Mouse (Mus musculus) liver, embryonic 11.5 days (tissue): ENCODE results near the gene Nbas. TPM values are rescaled to one million over a fixed set of nuclear protein-coding genes. Genes with fewer than 3 reads are reported as not detected.
A peak's percentile ranks its signal among the peaks of the same experiment; 100 is the strongest.

Source experiments
- ATAC-seq: fragments of 200-750 bp; cut with Nextera tagmentation; replicated peaks from 2 replicates; pipeline ENCODE4 v1.8.0; 2017; ENCODE audit warnings: moderate number of reproducible peaks, mild to moderate bottlenecking, moderate TSS enrichment, moderate library complexity; ENCODE audit not compliant: low FRiP score
- DNase-seq: peaks from one replicate; pipeline ENCODE4 v3.0.0-alpha.2; 2017; ENCODE audit warnings: low spot score
- H3K27ac ChIP-seq: fragments of 300-500 bp; sonication (generic); 2 replicates; pipeline ENCODE4 v1.5.1; 2014; ENCODE audit warnings: mild to moderate bottlenecking, low read depth, low read length, control low read depth
- H3K27me3 ChIP-seq: fragments of 300-500 bp; sonication (generic); replicated peaks from 2 replicates; pipeline ENCODE4 v1.6.1; 2014; ENCODE audit warnings: low read length, mixed read lengths; ENCODE audit not compliant: control insufficient read depth, insufficient read depth
- H3K36me3 ChIP-seq: fragments of 300-500 bp; sonication (generic); 2 replicates; pipeline ENCODE4 v1.6.1; 2014; ENCODE audit warnings: mild to moderate bottlenecking, low read length, moderate library complexity, mixed read lengths; ENCODE audit not compliant: control insufficient read depth, insufficient read depth
- H3K4me1 ChIP-seq: fragments of 300-500 bp; sonication (generic); replicated peaks from 2 replicates; pipeline ENCODE4 v1.6.1; 2014; ENCODE audit warnings: low read length, mixed read lengths; ENCODE audit not compliant: control insufficient read depth, insufficient read depth
- H3K4me2 ChIP-seq: fragments of 300-500 bp; sonication (generic); 2 replicates; pipeline ENCODE4 v1.6.1; 2014; ENCODE audit warnings: mild to moderate bottlenecking, control low read depth, moderate library complexity
- H3K4me3 ChIP-seq: fragments of 300-500 bp; sonication (generic); 2 replicates; pipeline ENCODE4 v1.5.1; 2014; ENCODE audit warnings: low read depth, low read length, control low read depth
- H3K9ac ChIP-seq: fragments of 300-500 bp; sonication (generic); 2 replicates; pipeline ENCODE4 v1.6.1; 2014; ENCODE audit warnings: low read depth, low read length, control low read depth
- H3K9me3 ChIP-seq: fragments of 300-500 bp; sonication (generic); 2 replicates; pipeline ENCODE4 v1.6.1; 2016; ENCODE audit warnings: low read length, inconsistent platforms, mixed read lengths; ENCODE audit not compliant: control insufficient read depth
- WGBS: fragments of 180-500 bp; shearing (Covaris S2); extraction: QIAGEN DNeasy Blood & Tissue Kit; methylation state at CpG from one replicate; pipeline ENCODE4 v1.1.7; 2014; 5-methylcytosine and 5-hydroxymethylcytosine counted together
- polyA plus RNA-seq: library from polyadenylated mRNA; unstranded; fragments of >200 nt; fragmentation: Nextera tagmentation; extraction: Ambion mirVana; gene quantifications from 2 replicates; pipeline ENCODE4 v1.2.1, GENCODE M21; 2014

Nbas gene
- polyA plus RNA-seq, 1 experiment from 2014 or later, result 13.3 TPM

DNA sequence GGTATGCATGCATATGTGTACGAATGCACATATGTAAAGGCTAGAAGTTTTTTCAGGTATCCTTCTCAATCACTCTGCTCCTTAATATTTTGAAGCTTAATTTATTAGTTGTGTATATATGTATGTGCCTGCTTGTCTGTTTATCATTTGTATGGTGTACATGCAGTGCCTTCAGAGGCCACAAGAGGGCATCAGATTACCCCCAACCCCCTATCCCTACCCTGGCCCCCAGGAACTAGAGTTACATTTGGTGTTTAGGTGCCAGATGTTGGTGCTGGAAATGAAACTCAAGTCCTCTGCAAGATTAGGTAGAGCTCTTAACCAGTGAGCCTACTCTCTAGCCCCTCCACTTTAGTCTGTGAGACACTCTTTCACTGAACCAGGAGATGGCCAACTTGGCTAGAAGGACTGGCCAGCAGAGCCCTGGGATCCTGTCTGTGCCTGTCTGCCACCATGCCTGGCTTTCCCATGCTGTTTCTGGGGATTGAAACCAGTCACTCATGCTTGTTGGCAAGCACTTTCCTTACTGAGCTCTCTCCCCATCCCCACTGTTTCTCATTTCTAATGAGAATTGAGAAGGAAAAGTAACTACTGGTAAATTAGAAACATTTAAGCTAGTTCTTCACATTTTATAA lies 263.9 kb downstream of the Nbas start:
- Histone ChIP-seq H3K36me3 (no peaks in the 10 kb centered on the region), H3K4me3 (no peak overlapping the region), H3K27me3 (no peaks in the 10 kb centered on the region), H3K9me3 (no peaks in the 10 kb centered on the region), H3K4me1 (no peaks in the 10 kb centered on the region), H3K9ac (no peak overlapping the region), H3K4me2 (no peak overlapping the region), H3K27ac (no peak overlapping the region)
- DNase-seq (no peak), ATAC-seq (no peak)
- WGBS, result 65% methylated on average over 1 of the region's 1 CpGs

DNA sequence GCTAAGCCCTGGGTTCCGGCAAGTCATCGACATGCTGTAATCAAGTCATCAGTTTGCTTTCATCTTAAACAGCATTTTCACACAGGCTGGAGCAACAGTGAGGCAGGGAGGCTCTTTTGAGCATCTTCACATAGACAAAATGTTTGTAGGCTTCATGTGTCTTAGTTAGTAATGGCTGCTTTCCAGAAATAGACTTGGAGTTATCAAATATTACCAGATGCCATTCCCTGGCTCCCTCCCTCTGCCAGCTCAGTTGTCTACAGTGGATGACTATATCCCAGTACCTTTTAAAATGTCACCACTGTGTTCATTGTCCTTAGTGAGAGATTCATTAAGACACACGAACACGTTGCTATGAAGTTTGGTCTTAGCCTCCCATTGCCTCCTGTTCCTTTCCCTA lies 270.2 kb downstream of the Nbas start:
- WGBS, result 90% methylated on average over 4 of the region's 4 CpGs
- H3K27me3 ChIP-seq, result no peaks in the 10 kb centered on the region

DNA sequence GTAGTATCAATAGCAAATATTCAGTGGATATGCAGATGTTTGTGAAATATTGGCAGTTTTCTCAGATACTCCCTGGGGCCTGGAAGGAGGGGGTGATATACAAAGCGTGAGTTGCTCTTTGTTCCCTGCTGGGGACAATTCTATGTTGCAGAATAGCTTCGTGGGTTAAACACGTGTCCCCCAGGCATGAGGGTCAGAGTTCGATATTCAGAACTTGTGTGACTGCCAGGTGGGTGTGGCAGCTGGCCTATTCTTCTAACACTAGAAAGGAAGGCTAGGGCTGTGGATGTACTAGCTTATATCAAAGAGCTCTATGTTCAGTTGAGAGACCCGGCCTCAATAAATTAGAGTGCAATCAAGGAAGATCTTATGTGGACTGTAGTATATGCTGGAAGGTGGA lies 274.9 kb downstream of the Nbas start:
- H3K4me1 ChIP-seq, result no peaks in the 10 kb centered on the region
- DNase-seq (no peak), ATAC-seq (no peak)
- H3K36me3 ChIP-seq, result no peaks in the 10 kb centered on the region
- WGBS, result 89% methylated on average over 5 of the region's 5 CpGs
- H3K9ac ChIP-seq, result no peak overlapping the region
- H3K4me3 ChIP-seq, result no peak overlapping the region
- no peaks in the 10 kb centered on the region for H3K9me3 ChIP-seq
- H3K27ac ChIP-seq, result no peak overlapping the region
- no peaks in the 10 kb centered on the region for H3K27me3 ChIP-seq
- no peak overlapping the region for H3K4me2 ChIP-seq

More for the DNA sequence above, 270.2 kb downstream of the Nbas start:
- H3K27ac ChIP-seq, result no peak overlapping the region
- no peak overlapping the region for H3K4me2 ChIP-seq
- ATAC-seq (no peak), DNase-seq (no peak)
- H3K4me3 ChIP-seq, result no peak overlapping the region
- no peak overlapping the region for H3K9ac ChIP-seq
- H3K4me1 ChIP-seq, result no peaks in the 10 kb centered on the region
- H3K9me3 ChIP-seq, result no peaks in the 10 kb centered on the region
- no peaks in the 10 kb centered on the region for H3K36me3 ChIP-seq

DNA sequence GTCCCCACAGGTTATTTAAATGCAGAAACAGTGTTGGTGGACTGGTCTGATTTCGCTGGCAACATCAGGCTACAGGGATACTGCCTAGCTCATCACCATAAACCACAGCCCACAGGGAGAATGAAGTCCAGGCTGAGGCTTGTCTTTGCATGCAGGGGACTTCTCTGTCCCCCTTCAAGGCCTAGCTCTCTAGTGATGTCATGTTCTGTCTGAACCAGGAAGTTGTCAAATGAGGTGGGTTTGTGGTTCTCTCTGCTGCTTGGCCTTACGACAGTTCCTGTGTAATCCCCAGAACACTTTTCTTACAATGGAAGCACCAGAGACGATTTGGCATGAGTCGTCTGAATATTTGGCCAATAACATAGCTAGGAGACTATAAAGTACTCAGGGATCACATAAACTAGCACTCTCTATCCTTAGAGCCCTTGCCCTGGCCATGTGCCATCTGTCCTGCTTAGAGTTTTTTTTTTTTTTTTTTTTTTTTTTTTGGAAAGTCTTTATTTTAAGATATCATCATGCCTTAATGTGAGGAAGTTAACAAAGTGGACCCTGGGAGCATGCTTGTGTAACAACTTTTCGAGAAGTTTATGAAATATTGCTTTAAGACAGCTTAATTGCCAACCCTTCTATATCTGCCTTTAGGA lies 294.8 kb downstream of the Nbas start:
- Histone ChIP-seq H3K4me2 (no peak overlapping the region), H3K9me3 (no peaks in the 10 kb centered on the region), H3K27ac (no peak overlapping the region), H3K4me1 (no peaks in the 10 kb centered on the region), H3K4me3 (no peak overlapping the region), H3K9ac (no peak overlapping the region), H3K36me3 (no peaks in the 10 kb centered on the region), H3K27me3 (no peaks in the 10 kb centered on the region)
- WGBS, result 67% methylated on average over 5 of the region's 5 CpGs
- DNase-seq, result no peak
- ATAC-seq, result no peak

DNA sequence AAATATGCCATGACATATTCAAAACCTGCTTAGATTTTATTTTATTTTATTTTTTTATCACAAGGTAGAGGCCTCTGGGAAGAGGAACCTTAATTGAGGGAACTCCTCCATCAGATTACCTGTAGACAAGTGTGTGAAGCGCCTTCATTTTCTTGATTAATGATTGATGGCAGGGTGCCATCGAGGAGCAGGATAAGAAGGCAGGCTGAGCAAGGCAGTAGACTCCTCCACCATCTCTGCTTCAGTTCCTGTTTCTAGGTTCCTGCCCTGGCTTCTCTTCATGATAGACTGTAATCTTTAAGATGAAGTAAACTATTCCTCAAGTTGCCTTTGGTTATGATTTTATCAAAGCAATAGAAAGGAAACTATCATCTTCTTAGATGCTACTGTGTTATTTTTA lies 295.4 kb downstream of the Nbas start:
- 73% methylated on average over 2 of the region's 2 CpGs for WGBS
- no peaks in the 10 kb centered on the region for H3K4me1 ChIP-seq
- no peak overlapping the region for H3K27ac ChIP-seq
- no peak overlapping the region for H3K4me3 ChIP-seq
- H3K9ac ChIP-seq, result no peak overlapping the region
- DNase-seq (no peak), ATAC-seq (no peak)
- no peaks in the 10 kb centered on the region for H3K36me3 ChIP-seq
- H3K27me3 ChIP-seq, result no peaks in the 10 kb centered on the region
- H3K4me2 ChIP-seq, result no peak overlapping the region
- no peaks in the 10 kb centered on the region for H3K9me3 ChIP-seq

DNA sequence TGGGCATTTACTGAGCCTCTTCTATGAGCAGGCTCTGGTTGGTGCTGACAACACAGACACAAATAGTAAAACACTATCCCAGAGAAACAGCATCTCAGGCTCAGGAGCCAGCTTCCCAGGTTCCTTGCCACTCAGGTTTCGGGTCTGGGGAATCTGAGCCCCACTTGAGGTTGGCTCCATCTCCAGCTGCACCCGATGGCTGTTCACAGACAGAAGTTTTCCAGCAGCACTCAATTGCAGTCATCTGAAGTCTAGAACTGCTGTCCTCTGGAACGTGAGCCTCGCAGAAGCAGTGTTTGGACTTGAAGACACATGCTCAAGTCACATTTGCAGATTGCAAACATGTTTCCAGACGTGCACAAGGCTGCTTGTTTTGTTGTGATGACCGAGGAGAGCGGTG lies 297.5 kb downstream of the Nbas start:
- no peaks in the 10 kb centered on the region for H3K36me3 ChIP-seq
- no peaks in the 10 kb centered on the region for H3K4me1 ChIP-seq
- no peaks in the 10 kb centered on the region for H3K9me3 ChIP-seq
- no peak overlapping the region for H3K9ac ChIP-seq
- H3K27ac ChIP-seq, result no peak overlapping the region
- no peak overlapping the region for H3K4me2 ChIP-seq
- no peak for ATAC-seq
- no peaks in the 10 kb centered on the region for H3K27me3 ChIP-seq
- 90% methylated on average over 7 of the region's 7 CpGs for WGBS
- no peak overlapping the region for H3K4me3 ChIP-seq
- no peak for DNase-seq

DNA sequence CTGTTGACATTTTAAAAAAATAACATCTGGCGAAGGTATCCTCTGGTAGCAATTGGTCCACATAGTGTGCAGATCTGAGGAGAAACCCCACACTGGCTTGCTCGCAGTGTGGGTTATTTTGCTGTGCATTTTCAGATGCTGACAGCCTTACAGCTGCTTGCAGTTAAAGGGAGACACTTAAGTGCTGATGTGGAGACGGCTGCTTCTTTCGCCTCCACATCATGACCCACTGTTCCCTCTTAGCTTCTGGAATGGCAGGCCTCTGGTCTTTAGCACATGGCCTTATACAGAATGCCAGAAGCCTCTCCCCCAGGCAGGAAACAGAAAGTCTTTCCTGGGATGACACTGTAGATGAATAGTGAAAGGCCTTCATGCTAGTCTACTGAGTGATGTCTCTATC lies 306.2 kb downstream of the Nbas start:
- Histone ChIP-seq H3K27me3 (no peaks in the 10 kb centered on the region), H3K4me3 (no peak overlapping the region), H3K9ac (no peak overlapping the region), H3K4me2 (no peak overlapping the region), H3K27ac (peak overlapping the region; percentile 21; the same call in 1 of the 2 replicates), H3K36me3 (no peaks in the 10 kb centered on the region), H3K4me1 (peaks cover 4% of the 10 kb centered on the region), H3K9me3 (no peaks in the 10 kb centered on the region)
- ATAC-seq (no peak), DNase-seq (no peak)
- WGBS, result 87% methylated on average over 4 of the region's 4 CpGs

DNA sequence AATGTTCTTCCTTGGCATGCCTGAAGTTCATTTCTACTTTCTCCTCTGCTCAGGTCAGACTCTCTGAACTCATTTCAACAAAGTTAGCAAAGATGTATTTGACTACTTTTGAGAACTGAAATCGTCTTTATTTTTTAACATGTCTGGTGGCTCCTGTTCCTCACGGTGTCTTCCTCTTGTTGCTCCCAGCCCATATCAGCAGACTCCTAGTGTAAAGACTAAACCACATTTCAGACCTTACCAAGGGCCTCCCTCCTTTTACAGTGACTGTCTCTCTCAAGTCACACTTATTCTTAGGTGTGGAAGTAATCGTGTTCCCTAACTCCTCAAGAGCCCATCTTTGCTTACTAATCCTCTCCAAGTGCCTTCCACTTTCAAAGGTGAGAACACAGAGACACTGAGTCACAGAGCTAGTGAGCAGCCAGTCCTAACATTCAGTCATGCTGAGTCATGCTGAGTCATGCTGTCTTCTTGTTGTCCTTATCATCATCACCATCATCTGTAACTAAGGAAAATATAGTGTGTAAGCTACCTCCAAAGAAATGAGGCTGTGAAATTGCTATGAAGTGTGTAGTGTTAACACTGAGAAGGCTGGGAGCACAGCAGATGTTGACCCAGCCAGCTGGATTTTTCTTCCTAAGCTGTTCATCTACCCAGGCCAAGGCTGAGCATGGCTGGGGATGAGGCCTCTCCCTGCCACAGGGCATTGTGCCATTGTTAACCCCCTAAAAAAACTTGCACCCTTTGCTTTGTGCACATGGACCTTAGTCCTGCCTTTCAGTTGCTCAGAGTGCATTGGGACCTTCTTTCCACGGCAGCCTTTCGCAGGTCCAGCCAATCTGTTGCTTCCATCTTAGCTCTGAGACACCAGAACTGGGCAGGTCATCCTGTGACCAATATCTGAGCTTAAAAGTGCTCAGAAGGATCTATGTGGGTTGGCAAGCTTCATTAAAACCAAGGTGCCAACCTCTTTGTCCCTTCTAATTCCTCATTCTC lies 307.0 kb downstream of the Nbas start:
- no peak for DNase-seq
- Histone ChIP-seq H3K4me3 (no peak overlapping the region), H3K27ac (no peak overlapping the region; the same call in 1 of the 2 replicates), H3K27me3 (no peaks in the 10 kb centered on the region), H3K9me3 (no peaks in the 10 kb centered on the region), H3K4me1 (peaks cover 4% of the 10 kb centered on the region), H3K9ac (no peak overlapping the region), H3K36me3 (no peaks in the 10 kb centered on the region), H3K4me2 (no peak overlapping the region)
- peak; percentile 69 for ATAC-seq
- WGBS, result 77% methylated on average over 5 of the region's 5 CpGs
